31 mouse cellular contexts compared by ENCODE assay signal in the genomic region with DNA sequence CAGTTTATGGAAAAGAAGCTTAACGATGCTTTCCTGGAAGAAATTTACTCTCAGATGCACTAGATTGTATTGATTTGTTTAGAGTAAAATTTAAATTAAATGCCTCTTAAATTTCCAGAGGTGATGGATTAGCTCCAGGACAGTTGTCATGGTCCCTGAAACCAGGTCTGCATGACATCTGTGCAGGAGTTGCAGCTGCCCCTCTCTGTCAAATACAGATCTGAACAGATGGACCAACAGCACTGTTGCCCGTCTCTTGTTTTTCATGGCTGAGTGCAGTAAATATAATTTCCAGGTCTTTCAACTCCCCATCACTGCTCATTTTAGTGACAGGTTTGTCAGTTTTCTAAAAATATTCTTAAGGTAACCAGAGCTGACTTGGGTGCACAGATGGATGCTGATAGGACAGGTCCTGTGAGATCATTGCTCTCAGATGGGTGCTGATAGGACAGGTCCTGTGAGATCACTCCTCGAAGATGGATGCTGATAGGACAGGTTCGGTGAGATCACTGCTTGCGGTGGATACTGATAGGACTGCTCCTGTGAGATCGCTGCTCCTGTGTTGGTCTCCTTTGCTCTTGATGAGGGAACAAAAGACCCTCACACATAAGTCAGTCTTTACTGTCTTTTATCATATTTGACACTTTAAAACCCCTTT. TPM values are rescaled to one million over a fixed set of nuclear protein-coding genes. Genes with fewer than 3 reads are reported as not detected.
A peak's percentile ranks its signal among the peaks of the same experiment; 100 is the strongest.
DNase-seq lines count a peak whose midpoint lies in the region; ATAC-seq and TF ChIP-seq lines count a peak whose summit lies in the region.
"Had no signal": no experiment of that assay in that cellular context is flagged by ENCODE, and none has a peak within 500 bp of the region (broad histone marks: within the 10 kb centered on the region; RNA-seq: fewer than 3 reads in every experiment).

No protein-coding gene starts in this region.

- no peaks in the 10 kb centered on the region for H3K9me3 ChIP-seq in neural tube, embryonic 12.5 days
- H3K9me3 ChIP-seq in ES-E14 (ENCODE audit: control insufficient read depth, insufficient read depth, low read depth, low read length), result no peaks in the 10 kb centered on the region
- H3K9me3 ChIP-seq: embryonic facial prominence, embryonic 12.5 days; forebrain, embryonic 12.5 days; forebrain, embryonic 15.5 days; heart, embryonic 10.5 days; heart, embryonic 13.5 days; hindbrain, embryonic 15.5 days; intestine, embryonic 15.5 days had no signal

- no peaks in the 10 kb centered on the region for H3K4me1 ChIP-seq in neural tube, embryonic 12.5 days
- H3K4me1 ChIP-seq in ES-E14 (ENCODE audit: control insufficient read depth in 2 of 2, insufficient read depth in 2 of 2, low read length in 2 of 2, poor library complexity in 1 of 2), result peaks cover 2 to 3% of the 10 kb centered on the region in 2 experiments; a peak in 1 of 4 replicates
- no peaks in the 10 kb centered on the region for H3K4me1 ChIP-seq in kidney, adult 2 months (ENCODE audit: control insufficient read depth, insufficient read depth, low read length)
- H3K4me1 ChIP-seq: embryonic facial prominence, embryonic 12.5 days; forebrain, embryonic 12.5 days; forebrain, embryonic 15.5 days; heart, embryonic 10.5 days; hindbrain, embryonic 15.5 days; intestine, embryonic 15.5 days had no signal

- H3K36me3 ChIP-seq in neural tube, embryonic 12.5 days, result peaks cover 75% of the 10 kb centered on the region
- H3K36me3 ChIP-seq in ES-E14 (ENCODE audit: control insufficient read depth, insufficient read depth, low read length, poor library complexity, severe bottlenecking), result peaks cover 10% of the 10 kb centered on the region
- H3K36me3 ChIP-seq in myocyte (ENCODE audit: control insufficient read depth, insufficient read depth), result peaks cover 90% of the 10 kb centered on the region
- H3K36me3 ChIP-seq in kidney, adult 2 months (ENCODE audit: control insufficient read depth, insufficient read depth, low read length), result no peaks in the 10 kb centered on the region; the same call in none of the 2 replicates

- 88% methylated on average over 6 of the region's 6 CpGs for WGBS in neural tube, embryonic 12.5 days
- WGBS in kidney, adult 2 months, result 92% methylated on average over 6 of the region's 6 CpGs

- no peak overlapping the region for H3K27ac ChIP-seq in neural tube, embryonic 12.5 days
- no peak overlapping the region for H3K27ac ChIP-seq in ES-E14 (ENCODE audit: insufficient read depth, low read depth, low read length, poor library complexity, severe bottlenecking)
- no peak overlapping the region for H3K27ac ChIP-seq in kidney, adult 2 months (ENCODE audit: insufficient read depth, low read depth, low read length)
- H3K27ac ChIP-seq: embryonic facial prominence, embryonic 12.5 days; forebrain, embryonic 12.5 days; forebrain, embryonic 15.5 days; heart, adult 2 months; heart, embryonic 10.5 days; heart, embryonic 13.5 days; hindbrain, embryonic 15.5 days; intestine, embryonic 15.5 days had no signal

- in situ Hi-C loops in ES-E14 (cut with MboI; ENCODE audit: low sequenced_read_pairs in 2 of 2, unreplicated experiment in 2 of 2), result no loop called here

- H3K27me3 ChIP-seq in neural tube, embryonic 12.5 days (replicated peaks), result no peaks in the 10 kb centered on the region
- no peaks in the 10 kb centered on the region for H3K27me3 ChIP-seq in myocyte (ENCODE audit: control insufficient read depth, insufficient read depth, insufficient read length)
- no peaks in the 10 kb centered on the region for H3K27me3 ChIP-seq in kidney, adult 2 months (replicated peaks; ENCODE audit: control insufficient read depth, insufficient read depth, low read length)
- H3K27me3 ChIP-seq: embryonic facial prominence, embryonic 12.5 days; forebrain, embryonic 12.5 days; forebrain, embryonic 15.5 days; heart, embryonic 13.5 days; hindbrain, embryonic 15.5 days; intestine, embryonic 15.5 days had no signal

- 0 out of 2 replicates have a peak, but pooled peaks have one; percentile 58 for ATAC-seq in neural tube, embryonic 12.5 days (ENCODE audit: low FRiP score, low read depth)
- ATAC-seq: CD4-positive, CD25-positive, alpha-beta regulatory T cell, adult 4 months; forebrain, embryonic 15.5 days; intestine, embryonic 15.5 days had no signal

- no peak overlapping the region for H3K9ac ChIP-seq in neural tube, embryonic 12.5 days
- H3K9ac ChIP-seq in ES-E14 (ENCODE audit: insufficient read depth, low read depth, low read length, poor library complexity, severe bottlenecking), result no peak overlapping the region; the same call in 1 of the 2 replicates
- H3K9ac ChIP-seq: embryonic facial prominence, embryonic 12.5 days; forebrain, embryonic 12.5 days; forebrain, embryonic 15.5 days; heart, embryonic 13.5 days; hindbrain, embryonic 15.5 days; intestine, embryonic 15.5 days had no signal

- H3K4me3 ChIP-seq in neural tube, embryonic 12.5 days, result no peak overlapping the region
- peak overlapping the region in 1 of 2 experiments; percentile 35; a peak in 1 of 4 replicates for H3K4me3 ChIP-seq in ES-E14 (ENCODE audit: insufficient read depth in 1 of 2, low read depth in 1 of 2, low read length in 2 of 2, poor library complexity in 1 of 2, severe bottlenecking in 1 of 2)
- no peak overlapping the region for H3K4me3 ChIP-seq in myocyte
- no peak overlapping the region for H3K4me3 ChIP-seq in kidney, adult 2 months (ENCODE audit: insufficient read depth, low read depth, low read length)
- H3K4me3 ChIP-seq: embryonic facial prominence, embryonic 12.5 days; erythroblast, embryonic 14.5 days; forebrain, embryonic 12.5 days; forebrain, embryonic 15.5 days; heart, adult 2 months; heart, embryonic 10.5 days; heart, embryonic 13.5 days; hindbrain, embryonic 15.5 days; intestine, embryonic 15.5 days had no signal

- TF ChIP-seq CTCF in kidney, adult 2 months (conservative IDR thresholded peaks at IDR 0.05; ENCODE audit: insufficient read depth, insufficient read length, low read depth, low read length), result no peak

- no peak for DNase-seq in neural tube, embryonic 10.5 days (ENCODE audit: extremely low spot score, low spot score)
- DNase-seq in ES-E14 (ENCODE audit: low read depth, low spot score) (no peak), ZHBTc4 (ENCODE audit: low read depth, low spot score) (peak; percentile 53)
- no peak for DNase-seq in right cerebral cortex, postnatal 36 days (ENCODE audit: low spot score in 2 of 2)
- DNase-seq in frontal cortex, postnatal 10 days (ENCODE audit: low spot score in 2 of 2), result no peak
- no peak for DNase-seq in kidney, adult 2 months
- DNase-seq: adrenal gland, adult 8-10 months; adrenal gland, postnatal 25 days; cerebellum, adult 18-20 months; cerebellum, adult 9-10 months; cerebellum, postnatal 14 days; gastrocnemius, postnatal 10 days; gastrocnemius, postnatal 36 days; heart, adult 2 months; heart, postnatal 14 days; heart, postnatal 4 days had no signal

- H3K4me2 ChIP-seq in neural tube, embryonic 12.5 days (replicated peaks), result no peak overlapping the region
- H3K4me2 ChIP-seq in myocyte (ENCODE audit: low read depth), result no peak overlapping the region
- H3K4me2 ChIP-seq: embryonic facial prominence, embryonic 12.5 days; forebrain, embryonic 12.5 days; forebrain, embryonic 15.5 days; heart, embryonic 13.5 days; hindbrain, embryonic 15.5 days; intestine, embryonic 15.5 days had no signal

- no peak for TF ChIP-seq POLR2A in myocyte (IDR thresholded peaks at IDR 0.05; ENCODE audit: insufficient read length, low read depth)
- no peak for TF ChIP-seq POLR2A in kidney, adult 2 months (IDR thresholded peaks at IDR 0.05; ENCODE audit: low read depth, low read length)

- H3K79me2 ChIP-seq in myocyte (ENCODE audit: control insufficient read depth, insufficient read depth), result peaks cover 4% of the 10 kb centered on the region

- no peak overlapping the region for H3ac ChIP-seq in myocyte (ENCODE audit: control insufficient read depth, insufficient read length)

TF ChIP-seq in ES-E14, 5 proteins besides CTCF, POLR2A, EP300 and RAD21:
- TF ChIP-seq CHD2 (IDR thresholded peaks at IDR 0.05; ENCODE audit: low read depth, low read length) (0 out of 2 replicates have a peak, but pooled peaks have one; percentile 27), ZNF384 (IDR thresholded peaks at IDR 0.05; ENCODE audit: low read depth, low read length) (no peak), HCFC1 (IDR thresholded peaks at IDR 0.05; ENCODE audit: borderline replicate concordance, insufficient read depth, low read length) (no peak)

TF ChIP-seq in myocyte, 11 proteins besides CTCF, POLR2A, EP300 and RAD21:
- TF ChIP-seq TCF3 (IDR thresholded peaks at IDR 0.05; ENCODE audit: insufficient read length, low read depth) (peak; percentile 18), MYOD1 (IDR thresholded peaks at IDR 0.05; ENCODE audit: control insufficient read depth in 1 of 3, insufficient read length in 2 of 3, low read depth in 2 of 3) (peak; percentile 19 to 73 (median 69)), TCF12 (IDR thresholded peaks at IDR 0.05; ENCODE audit: insufficient read depth, poor library complexity, severe bottlenecking) (no peak), SRF (IDR thresholded peaks at IDR 0.05; ENCODE audit: control insufficient read depth, insufficient read length, low read depth) (no peak), MYOG (IDR thresholded peaks at IDR 0.05; ENCODE audit: control insufficient read depth in 1 of 3, insufficient read depth in 1 of 3, insufficient read length in 2 of 3, low read depth in 2 of 3) (peak in 1 of 3 experiments; percentile 9)

RNA-seq across cellular contexts. Expression of a gene that starts 5.4 kb away (rescaled TPM):
- not detected in 2 replicates for polyA plus RNA-seq in neural tube, embryonic 12.5 days (2016; fragmentation: Nextera tagmentation; extraction: Ambion mirVana)
- 0.16 and 0.54 TPM in 2 replicates for total RNA-seq in ES-E14 (2012; rRNA removed)
- polyA plus RNA-seq in myocyte (2012; fragmentation: generic; extraction: Trizol), result 0.12 TPM
- polyA plus RNA-seq in kidney, adult 2 months (2012; rRNA removed), result 0.16 and 0.23 TPM in 2 replicates
- total RNA-seq: adrenal gland, adult 8-10 months; adrenal gland, postnatal 25 days; gastrocnemius, adult 18-20 months; heart, adult 2 months had no signal
- polyA plus RNA-seq: CD4-positive, CD25-positive, alpha-beta regulatory T cell, adult 4 months; erythroblast, embryonic 14.5 days; heart, adult 2 months; heart, embryonic 16.5 days had no signal

RNA-seq across cellular contexts. Expression of a gene that starts 19.8 kb away (rescaled TPM):
- 34.2 and 37.4 TPM in 2 replicates for polyA plus RNA-seq in neural tube, embryonic 12.5 days (2016; fragmentation: Nextera tagmentation; extraction: Ambion mirVana)
- 7.6 and 12.8 TPM in 2 replicates for total RNA-seq in ES-E14 (2012; rRNA removed)
- polyA plus RNA-seq in myocyte (2012; fragmentation: generic; extraction: Trizol), result 49.3 TPM
- 10.1 and 10.9 TPM in 2 replicates for polyA plus RNA-seq in kidney, adult 2 months (2012; rRNA removed)

RNA-seq across cellular contexts. Expression of a gene that starts 50.1 kb away (rescaled TPM):
- polyA plus RNA-seq in neural tube, embryonic 12.5 days (2016; fragmentation: Nextera tagmentation; extraction: Ambion mirVana), result 0.08 TPM in 1 of 2 replicates, not detected in the other
- total RNA-seq in ES-E14 (2012; rRNA removed), result 8.9 and 14.1 TPM in 2 replicates
- 3.1 TPM for polyA plus RNA-seq in myocyte (2012; fragmentation: generic; extraction: Trizol)
- not detected in 2 replicates for polyA plus RNA-seq in kidney, adult 2 months (2012; rRNA removed)
- total RNA-seq: adrenal gland, adult 8-10 months; adrenal gland, postnatal 25 days; gastrocnemius, adult 18-20 months; gastrocnemius, postnatal 36 days; granulocyte monocyte progenitor cell, adult 5-6 weeks; heart, adult 2 months; heart, postnatal 14 days had no signal
- polyA plus RNA-seq: CD4-positive, CD25-positive, alpha-beta regulatory T cell, adult 4 months; embryonic facial prominence, embryonic 12.5 days; erythroblast, embryonic 14.5 days; forebrain, embryonic 12.5 days; forebrain, embryonic 15.5 days; heart, adult 2 months; heart, embryonic 13.5 days; hindbrain, embryonic 11.5 days had no signal
